Mouse (Mus musculus) embryonic fibroblast, embryonic 13.5 days (primary cell): ENCODE data around the gene Ralgps1. TPM values are rescaled to one million over a fixed set of nuclear protein-coding genes. Genes with fewer than 3 reads are reported as not detected.

Source experiments
- H3K27ac ChIP-seq: 2 replicates; pipeline ENCODE4 v1.5.1; 2012; ENCODE audit warnings: low read length, control low read depth, inconsistent platforms; ENCODE audit not compliant: insufficient read depth
- H3K4me1 ChIP-seq: 2 replicates; pipeline ENCODE4 v1.6.1; 2011; ENCODE audit warnings: low read length; ENCODE audit not compliant: control insufficient read depth, insufficient read depth
- H3K4me3 ChIP-seq: 2 replicates; pipeline ENCODE4 v1.5.1; 2011; ENCODE audit warnings: mild to moderate bottlenecking, control low read depth, low read length; ENCODE audit not compliant: insufficient read depth
- CTCF ChIP-seq: IDR thresholded peaks from 2 replicates; pipeline ENCODE4 v1.5.1; 2011; ENCODE audit warnings: mild to moderate bottlenecking, control low read depth, low read length, moderate library complexity, borderline replicate concordance; ENCODE audit not compliant: insufficient read depth
- POLR2A ChIP-seq: IDR thresholded peaks from 2 replicates; pipeline ENCODE4 v1.6.1; 2011; ENCODE audit warnings: low read depth, mild to moderate bottlenecking, control low read depth, low read length, moderate library complexity
- polyA plus RNA-seq: library from polyadenylated mRNA; stranded (reverse); fragments of >200 nt; gene quantifications from 2 replicates; pipeline ENCODE4 v1.2.4, GENCODE M21; 2011; ENCODE audit warnings: low read depth; ENCODE audit not compliant: missing spikeins, insufficient read length

Ralgps1 gene
- polyA plus RNA-seq, 1 experiment: 4.0 TPM

DNA sequence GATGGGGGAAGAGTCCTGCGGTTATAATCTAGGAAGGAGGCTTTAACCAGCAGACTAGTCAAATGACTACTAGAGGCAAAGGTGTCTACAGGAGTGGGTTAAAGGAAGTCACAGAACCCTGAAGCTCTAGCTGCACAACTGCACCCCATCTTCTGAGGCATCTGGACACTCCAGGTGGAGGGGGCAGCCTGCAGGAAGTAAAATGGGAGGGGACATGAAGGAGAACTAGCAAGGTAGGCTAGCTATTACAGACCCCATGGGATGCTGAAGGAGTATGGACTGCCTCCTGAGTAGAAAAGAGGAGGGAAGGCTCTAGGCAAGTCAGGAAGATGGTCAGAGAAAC, 55.3 kb downstream of the Ralgps1 start:
- Histone ChIP-seq H3K4me3 (no peak overlapping the region), H3K27ac (no peak overlapping the region), H3K4me1 (peaks cover 12% of the 10 kb centered on the region)
- TF ChIP-seq POLR2A: no peak

DNA sequence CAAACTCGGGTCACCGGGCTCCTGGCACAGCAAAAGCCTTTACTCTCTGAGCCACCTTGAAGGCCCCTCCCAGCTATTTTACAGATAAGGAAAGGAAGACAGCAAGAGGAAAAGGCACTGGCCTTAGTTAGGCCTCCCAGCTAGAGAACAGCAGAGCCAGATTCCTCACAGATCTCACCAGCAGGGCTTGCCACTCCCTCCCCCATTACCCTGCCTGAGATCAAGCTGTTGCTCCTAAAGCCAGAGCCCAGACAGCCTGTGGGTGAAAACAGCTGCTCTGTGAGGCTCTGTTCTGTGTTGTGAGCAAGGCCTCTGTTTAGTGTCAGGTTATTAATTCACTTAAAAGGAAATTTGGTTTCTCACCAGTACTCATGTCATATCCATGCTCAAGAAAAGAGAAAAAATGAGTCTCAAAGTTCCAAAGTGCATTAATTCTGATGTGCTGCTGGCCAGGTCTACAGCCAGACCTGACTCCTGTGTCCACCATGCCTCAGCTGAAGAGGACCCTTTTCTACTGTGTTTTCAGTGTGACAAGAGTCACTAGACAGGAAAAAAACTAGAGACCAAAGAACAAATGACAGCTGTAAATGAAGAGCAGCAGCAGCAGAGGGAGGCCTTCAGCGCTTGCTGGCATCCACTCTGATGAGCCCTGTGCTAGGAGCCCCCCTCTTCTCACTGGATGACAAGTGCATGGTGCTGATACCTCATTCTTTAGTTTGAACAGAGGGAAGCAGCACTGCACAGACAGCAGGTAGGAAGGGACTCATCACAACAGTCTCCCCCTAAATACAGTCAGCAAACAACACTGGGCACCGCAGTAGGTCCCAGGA, 55.8 kb downstream of the Ralgps1 start:
- peak overlapping the region; percentile 20 for H3K27ac ChIP-seq
- peaks cover 8% of the 10 kb centered on the region for H3K4me1 ChIP-seq
- H3K4me3 ChIP-seq: no peak overlapping the region
- TF ChIP-seq POLR2A: no peak
- no peak for TF ChIP-seq CTCF

DNA sequence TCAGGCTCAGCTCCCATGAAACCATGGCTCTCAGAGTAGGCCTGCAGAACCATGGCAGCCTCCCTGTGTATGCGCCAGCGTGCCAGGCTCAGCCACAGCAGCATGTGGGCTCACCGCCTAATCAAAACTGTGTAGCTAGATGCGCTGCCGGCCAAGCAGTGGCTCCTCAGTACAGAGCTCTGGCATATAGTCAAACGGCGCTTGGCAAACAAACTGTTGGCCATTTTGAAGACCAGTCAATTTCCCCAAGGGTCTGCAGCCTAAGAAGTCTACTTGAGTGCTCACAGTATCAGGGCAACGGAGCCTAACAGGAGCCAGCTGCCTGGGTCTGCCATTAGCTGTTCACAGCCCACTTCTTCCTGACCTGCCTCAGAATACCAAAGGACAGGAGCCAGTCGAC, 61.9 kb downstream of the Ralgps1 start:
- TF ChIP-seq POLR2A (no peak), CTCF (no peak)
- Histone ChIP-seq H3K4me3 (no peak overlapping the region), H3K27ac (no peak overlapping the region), H3K4me1 (peaks cover 4% of the 10 kb centered on the region)

DNA sequence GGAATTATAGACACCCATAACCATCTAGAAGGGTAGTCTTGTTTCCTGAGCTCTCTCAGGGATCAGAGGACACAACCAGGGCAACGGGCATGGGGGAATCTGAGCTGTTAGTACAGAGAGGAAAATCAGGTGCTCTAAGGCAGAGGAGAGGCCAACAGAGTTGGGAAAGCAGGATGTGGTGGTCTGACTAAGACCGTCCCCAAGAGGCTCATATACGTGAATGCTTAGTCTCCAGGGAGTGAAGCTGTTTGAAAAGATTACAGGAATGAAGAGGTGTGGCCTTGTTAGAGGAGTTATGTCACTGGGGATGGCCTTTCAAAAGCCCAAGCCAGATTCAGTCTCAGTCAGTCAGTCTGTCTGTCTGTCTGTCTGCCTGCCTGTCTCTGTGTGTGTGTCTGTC, 64.7 kb downstream of the Ralgps1 start:
- Histone ChIP-seq H3K4me1 (peaks cover 11% of the 10 kb centered on the region), H3K4me3 (no peak overlapping the region), H3K27ac (no peak overlapping the region)
- TF ChIP-seq CTCF: no peak
- TF ChIP-seq POLR2A: no peak

DNA sequence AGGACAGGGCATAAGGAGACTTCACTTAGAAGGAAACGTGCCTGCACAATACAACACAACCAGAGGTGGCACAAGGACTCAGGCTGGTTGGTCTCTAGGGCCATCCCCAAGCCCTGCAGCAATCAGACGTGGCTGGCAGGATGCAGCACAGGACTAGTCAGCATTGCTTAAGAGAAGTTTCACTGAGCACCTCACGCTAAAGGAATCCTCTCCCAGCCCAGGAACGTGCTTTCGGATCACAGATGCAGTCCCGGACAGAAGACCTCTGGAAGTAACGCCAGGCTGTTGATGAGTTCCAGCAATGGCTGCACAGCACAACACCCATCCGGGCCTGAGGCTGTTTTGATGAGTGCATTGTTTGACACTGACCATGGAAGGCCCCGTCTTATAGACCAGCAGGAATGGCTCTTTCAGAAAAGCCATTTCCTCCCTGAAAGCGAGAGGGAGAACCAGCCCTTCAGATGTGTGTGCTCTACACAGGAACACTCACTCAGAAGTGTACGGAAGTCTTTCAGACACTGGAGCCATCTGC, 67.8 kb downstream of the Ralgps1 start:
- peak overlapping the region; percentile 24; the same call in 1 of the 2 replicates for H3K27ac ChIP-seq
- no peak for TF ChIP-seq POLR2A
- no peak for TF ChIP-seq CTCF
- no peak overlapping the region for H3K4me3 ChIP-seq
- peaks cover 14% of the 10 kb centered on the region for H3K4me1 ChIP-seq

DNA sequence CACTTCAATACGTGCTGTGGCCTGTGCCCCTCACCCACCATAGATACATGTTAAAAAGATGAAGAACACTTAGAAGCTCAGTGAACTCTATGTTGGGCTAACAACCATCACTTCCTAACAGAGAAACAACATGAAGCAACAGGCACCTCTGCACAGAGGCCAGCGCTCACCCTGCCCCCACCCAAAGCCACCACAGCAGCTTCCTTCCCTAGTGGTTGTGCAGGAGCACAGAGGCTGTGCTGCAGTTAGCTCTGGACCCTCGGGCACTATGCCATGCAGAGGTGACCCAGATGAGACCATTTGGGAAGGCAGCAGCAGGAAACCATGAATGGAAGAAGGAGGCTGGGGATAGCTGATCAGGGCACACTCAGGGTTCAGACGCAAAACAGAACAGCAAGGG, 68.5 kb downstream of the Ralgps1 start:
- H3K4me3 ChIP-seq: no peak overlapping the region
- TF ChIP-seq POLR2A (no peak), CTCF (no peak)
- H3K27ac ChIP-seq: peak overlapping the region; percentile 47; the same call in 1 of the 2 replicates
- H3K4me1 ChIP-seq: peaks cover 14% of the 10 kb centered on the region

DNA sequence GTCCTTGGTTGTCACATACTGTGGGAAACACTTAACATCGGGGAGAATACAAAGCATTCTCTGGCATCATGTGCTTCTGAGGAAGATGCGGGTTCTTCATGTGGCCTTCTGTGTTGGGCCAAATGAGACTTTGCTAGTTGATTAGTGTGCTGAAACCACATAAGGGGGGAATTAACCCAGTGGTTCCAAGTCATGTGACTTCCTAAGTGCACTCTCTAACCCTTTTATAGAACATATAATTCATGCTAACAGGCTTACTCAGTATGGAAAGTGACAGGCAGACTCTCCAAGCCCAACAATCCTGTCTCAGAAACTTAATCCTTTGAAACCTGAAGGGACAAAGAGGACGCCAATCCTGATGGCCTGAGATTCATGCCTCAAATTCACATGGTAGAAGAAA, 68.9 kb downstream of the Ralgps1 start:
- Histone ChIP-seq H3K4me3 (no peak overlapping the region), H3K4me1 (peaks cover 14% of the 10 kb centered on the region), H3K27ac (peak overlapping the region; percentile 47)
- TF ChIP-seq CTCF (no peak), POLR2A (no peak)

DNA sequence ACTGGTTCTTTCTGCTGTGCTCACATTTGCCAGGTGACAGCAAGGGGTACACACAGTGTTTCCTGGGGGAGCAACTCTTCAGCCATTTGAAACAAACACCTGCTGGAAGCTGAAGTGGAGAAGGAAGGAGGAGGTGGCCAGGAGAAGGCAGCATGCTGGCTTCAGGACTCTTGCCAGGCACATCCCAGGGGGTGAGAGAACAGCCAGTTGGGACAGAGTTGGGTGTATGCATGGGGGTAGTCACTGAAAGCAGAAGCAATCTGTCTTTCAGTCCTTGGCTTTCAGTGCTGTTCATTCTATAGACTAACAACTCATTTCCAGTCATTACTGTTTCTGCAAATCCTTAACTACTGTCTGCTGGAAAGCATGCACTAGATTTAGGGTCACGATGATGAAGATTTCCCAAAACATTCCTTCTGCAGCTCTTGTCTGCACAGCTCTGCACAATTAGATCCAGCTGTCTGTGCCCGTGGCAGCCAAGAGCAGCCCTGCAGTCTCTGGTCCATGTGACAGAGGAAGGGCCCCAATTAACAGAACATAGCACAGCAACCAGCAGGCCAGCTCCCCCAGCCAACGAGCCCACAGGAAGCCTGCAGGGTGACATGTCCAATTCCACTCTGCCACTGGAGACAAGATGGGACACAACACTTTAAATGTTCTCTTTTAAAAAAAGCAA, 70.8 kb downstream of the Ralgps1 start:
- Histone ChIP-seq H3K4me3 (no peak overlapping the region), H3K27ac (peak overlapping the region; percentile 21; the same call in 1 of the 2 replicates), H3K4me1 (peaks cover 10% of the 10 kb centered on the region)
- no peak for TF ChIP-seq CTCF
- TF ChIP-seq POLR2A: no peak

DNA sequence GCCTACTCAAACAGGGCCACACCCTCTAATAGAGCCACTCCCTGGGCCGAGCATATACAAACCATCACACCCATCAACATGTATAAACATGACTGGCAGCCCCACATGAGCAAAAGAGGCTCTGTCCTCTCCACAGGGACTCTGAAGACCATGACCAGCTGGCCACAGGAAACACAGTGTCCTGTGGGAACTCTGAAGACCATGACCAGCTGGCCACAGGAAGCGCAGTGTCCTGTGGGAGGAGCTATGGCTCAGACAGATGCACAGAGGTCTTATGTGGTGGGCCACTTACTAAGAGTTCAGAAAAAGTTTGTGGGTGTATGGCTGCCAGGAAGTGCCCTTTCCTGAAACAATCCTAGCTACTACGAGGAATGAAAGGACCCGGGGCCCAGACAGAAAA, 72.4 kb downstream of the Ralgps1 start:
- no peak overlapping the region for H3K27ac ChIP-seq
- H3K4me1 ChIP-seq: peaks cover 9% of the 10 kb centered on the region
- H3K4me3 ChIP-seq: no peak overlapping the region
- no peak for TF ChIP-seq CTCF
- no peak for TF ChIP-seq POLR2A

DNA sequence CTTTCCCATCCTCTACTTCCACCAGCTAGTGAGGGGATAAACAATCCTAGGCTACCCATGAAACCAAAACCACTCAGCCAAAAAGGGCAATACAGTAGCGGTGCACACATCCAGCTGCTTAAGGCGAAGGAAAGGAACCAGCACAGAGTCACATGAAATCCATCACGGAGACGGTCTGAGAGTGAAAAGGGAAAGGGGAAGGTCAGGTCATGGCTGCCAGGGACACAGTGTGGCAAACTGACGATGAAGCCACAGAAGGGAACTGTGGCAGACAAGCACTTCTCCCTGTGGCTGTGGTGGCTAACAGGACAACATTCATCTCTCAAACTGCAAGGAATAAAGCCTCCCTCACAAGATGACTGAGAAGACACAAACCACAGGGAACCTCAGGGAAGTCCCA, 76.2 kb downstream of the Ralgps1 start:
- TF ChIP-seq POLR2A (no peak), CTCF (no peak)
- Histone ChIP-seq H3K4me3 (no peak overlapping the region), H3K27ac (no peak overlapping the region)

More for the DNA sequence above, 76.2 kb downstream of the Ralgps1 start:
- peaks cover 3% of the 10 kb centered on the region for H3K4me1 ChIP-seq
